Mouse (Mus musculus): ENCODE measurements around the gene Zmiz1. TPM values are rescaled to one million over a fixed set of nuclear protein-coding genes. Genes with fewer than 3 reads are reported as not detected.

Zmiz1 gene
- polyA plus RNA-seq, 1 experiment, result 27.3 TPM

DNA sequence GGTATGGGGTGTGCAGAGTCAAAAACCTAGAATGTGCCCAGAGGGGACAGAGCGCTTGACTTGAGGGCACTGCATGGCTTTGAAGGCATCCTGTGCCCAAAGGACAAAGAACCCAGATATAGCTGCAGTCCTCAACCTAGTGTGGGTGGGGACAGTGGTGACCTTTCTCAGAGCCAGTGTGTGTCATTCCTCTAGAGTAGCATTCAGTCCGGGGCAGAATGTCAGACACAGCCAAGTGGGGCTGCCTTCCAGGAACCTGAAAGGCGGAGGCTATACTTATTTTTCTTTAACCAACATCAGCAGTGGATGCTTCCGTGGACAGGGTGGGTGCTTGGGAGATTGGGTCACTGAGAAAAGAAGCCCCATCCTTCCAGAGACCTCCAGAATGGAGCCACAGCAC, 103.5 kb downstream of the Zmiz1 start:
- Histone ChIP-seq H3ac (ENCODE audit: control insufficient read depth, insufficient read length, low read depth) (no peak overlapping the region), H3K79me3 (ENCODE audit: low read depth) (peaks cover 11% of the 10 kb centered on the region), H3K4me3 (ENCODE audit: insufficient read depth, poor library complexity, severe bottlenecking) (no peak overlapping the region), H3K36me3 (ENCODE audit: control insufficient read depth, insufficient read depth) (peaks cover 37% of the 10 kb centered on the region), H3K79me2 (ENCODE audit: control insufficient read depth, insufficient read depth) (peaks cover 43% of the 10 kb centered on the region), H3K27me3 (ENCODE audit: control insufficient read depth, insufficient read depth, insufficient read length) (no peaks in the 10 kb centered on the region)
- TF ChIP-seq CEBPB (IDR thresholded peaks at IDR 0.05; ENCODE audit: low read depth) (no peak), MAX (IDR thresholded peaks at IDR 0.05) (no peak), MYOD1 (IDR thresholded peaks at IDR 0.05; ENCODE audit: control insufficient read depth, insufficient read length, low read depth) (no peak), MYOG (IDR thresholded peaks at IDR 0.05; ENCODE audit: control insufficient read depth, extremely low read depth, insufficient read length) (no peak), FOSL1 (IDR thresholded peaks at IDR 0.05; ENCODE audit: insufficient read depth, low read length, poor library complexity, severe bottlenecking) (no peak), USF1 (IDR thresholded peaks at IDR 0.05; ENCODE audit: low read depth) (no peak), CTCF (IDR thresholded peaks at IDR 0.05; ENCODE audit: control insufficient read depth, insufficient read depth, insufficient read length) (no peak)

DNA sequence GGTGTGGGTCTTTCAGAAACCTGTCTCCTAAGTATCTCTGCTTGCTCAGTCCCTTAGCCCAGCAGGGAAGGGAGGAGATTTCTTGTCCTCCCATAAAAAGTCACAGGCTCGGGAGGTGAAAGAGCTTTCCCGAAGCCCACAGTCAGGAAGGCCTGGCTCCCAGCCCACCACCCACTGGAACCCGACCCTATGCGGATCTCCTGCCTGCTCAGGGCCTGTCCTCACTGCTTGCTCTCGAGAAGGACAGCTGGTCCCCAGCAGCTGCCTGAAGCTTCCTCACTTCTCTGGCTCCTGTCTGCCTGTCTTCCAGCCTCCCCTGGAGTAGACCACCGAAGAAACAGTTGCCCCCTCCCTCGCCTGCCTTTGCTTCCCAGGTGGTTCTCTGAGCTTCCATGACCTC, 103.9 kb downstream of the Zmiz1 start:
- Histone ChIP-seq H3K4me3 (ENCODE audit: insufficient read depth, poor library complexity, severe bottlenecking) (no peak overlapping the region), H3K36me3 (ENCODE audit: control insufficient read depth, insufficient read depth) (peaks cover 41% of the 10 kb centered on the region), H3K79me3 (ENCODE audit: low read depth) (peaks cover 13% of the 10 kb centered on the region), H3K79me2 (ENCODE audit: control insufficient read depth, insufficient read depth) (peaks cover 48% of the 10 kb centered on the region), H3ac (ENCODE audit: control insufficient read depth, insufficient read length, low read depth) (no peak overlapping the region), H3K27me3 (ENCODE audit: control insufficient read depth, insufficient read depth, insufficient read length) (no peaks in the 10 kb centered on the region)
- no peak for TF ChIP-seq MYOD1 (IDR thresholded peaks at IDR 0.05; ENCODE audit: control insufficient read depth, insufficient read length, low read depth)
- no peak for TF ChIP-seq MAX (IDR thresholded peaks at IDR 0.05)
- TF ChIP-seq FOSL1 (IDR thresholded peaks at IDR 0.05; ENCODE audit: insufficient read depth, low read length, poor library complexity, severe bottlenecking), result no peak
- TF ChIP-seq CEBPB (IDR thresholded peaks at IDR 0.05; ENCODE audit: low read depth), result no peak
- no peak for TF ChIP-seq CTCF (IDR thresholded peaks at IDR 0.05; ENCODE audit: control insufficient read depth, insufficient read depth, insufficient read length)
- TF ChIP-seq USF1 (IDR thresholded peaks at IDR 0.05; ENCODE audit: low read depth), result no peak
- no peak for TF ChIP-seq MYOG (IDR thresholded peaks at IDR 0.05; ENCODE audit: control insufficient read depth, extremely low read depth, insufficient read length)

DNA sequence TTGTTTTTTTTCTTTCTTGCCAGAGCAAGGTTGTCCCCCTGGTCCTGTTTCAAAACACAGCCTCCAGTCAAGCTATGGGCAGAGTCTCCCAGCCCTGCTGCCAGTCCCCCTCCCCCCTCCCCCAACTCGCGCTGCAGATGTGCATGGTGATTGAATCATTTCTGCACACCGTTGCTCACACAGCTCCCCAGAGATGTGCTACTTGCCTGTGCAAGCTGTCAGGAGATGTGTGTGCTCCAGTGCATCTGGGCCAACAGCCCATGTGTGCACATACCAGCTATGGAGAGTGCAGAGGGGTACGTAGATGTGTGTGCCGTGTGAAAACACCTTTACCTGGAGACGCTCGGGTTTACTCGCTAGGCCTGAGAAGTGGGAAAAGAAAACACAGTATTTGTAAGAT, 105.6 kb downstream of the Zmiz1 start:
- H3K79me2 ChIP-seq (ENCODE audit: control insufficient read depth, insufficient read depth), result peaks cover 50% of the 10 kb centered on the region
- H3K27me3 ChIP-seq (ENCODE audit: control insufficient read depth, insufficient read depth, insufficient read length), result no peaks in the 10 kb centered on the region
- H3ac ChIP-seq (ENCODE audit: control insufficient read depth, insufficient read length, low read depth), result no peak overlapping the region
- peaks cover 16% of the 10 kb centered on the region for H3K79me3 ChIP-seq (ENCODE audit: low read depth)
- peaks cover 33% of the 10 kb centered on the region for H3K36me3 ChIP-seq (ENCODE audit: control insufficient read depth, insufficient read depth)
- no peak for TF ChIP-seq FOSL1 (IDR thresholded peaks at IDR 0.05; ENCODE audit: insufficient read depth, low read length, poor library complexity, severe bottlenecking)
- no peak for TF ChIP-seq USF1 (IDR thresholded peaks at IDR 0.05; ENCODE audit: low read depth)
- no peak for TF ChIP-seq MYOG (IDR thresholded peaks at IDR 0.05; ENCODE audit: control insufficient read depth, extremely low read depth, insufficient read length)
- TF ChIP-seq CTCF (IDR thresholded peaks at IDR 0.05; ENCODE audit: control insufficient read depth, insufficient read depth, insufficient read length), result no peak
- TF ChIP-seq MAX (IDR thresholded peaks at IDR 0.05), result no peak
- TF ChIP-seq MYOD1 (IDR thresholded peaks at IDR 0.05; ENCODE audit: control insufficient read depth, insufficient read length, low read depth), result no peak
- no peak for TF ChIP-seq CEBPB (IDR thresholded peaks at IDR 0.05; ENCODE audit: low read depth)
- no peak overlapping the region for H3K4me3 ChIP-seq (ENCODE audit: insufficient read depth, poor library complexity, severe bottlenecking)

GRCm38 (mm10) chr14:25565344-25566088, 106.5 kb downstream of the Zmiz1 start:
- H3ac ChIP-seq (ENCODE audit: control insufficient read depth, insufficient read length, low read depth), result no peak overlapping the region
- peaks cover 16% of the 10 kb centered on the region for H3K79me3 ChIP-seq (ENCODE audit: low read depth)
- H3K79me2 ChIP-seq (ENCODE audit: control insufficient read depth, insufficient read depth), result peaks cover 55% of the 10 kb centered on the region
- H3K36me3 ChIP-seq (ENCODE audit: control insufficient read depth, insufficient read depth), result peaks cover 25% of the 10 kb centered on the region
- no peak overlapping the region for H3K4me3 ChIP-seq (ENCODE audit: insufficient read depth, poor library complexity, severe bottlenecking)
- H3K27me3 ChIP-seq (ENCODE audit: control insufficient read depth, insufficient read depth, insufficient read length), result no peaks in the 10 kb centered on the region
- TF ChIP-seq MYOG (IDR thresholded peaks at IDR 0.05; ENCODE audit: control insufficient read depth, extremely low read depth, insufficient read length) (no peak), MAX (IDR thresholded peaks at IDR 0.05) (no peak), FOSL1 (IDR thresholded peaks at IDR 0.05; ENCODE audit: insufficient read depth, low read length, poor library complexity, severe bottlenecking) (no peak), MYOD1 (IDR thresholded peaks at IDR 0.05; ENCODE audit: control insufficient read depth, insufficient read length, low read depth) (no peak), USF1 (IDR thresholded peaks at IDR 0.05; ENCODE audit: low read depth) (no peak), CTCF (IDR thresholded peaks at IDR 0.05; ENCODE audit: control insufficient read depth, insufficient read depth, insufficient read length) (peak; percentile 95), CEBPB (IDR thresholded peaks at IDR 0.05; ENCODE audit: low read depth) (no peak)

- Histone ChIP-seq H3K79me3 (ENCODE audit: low read depth) (peaks cover 15% of the 10 kb centered on the region), H3K36me3 (ENCODE audit: control insufficient read depth, insufficient read depth) (peaks cover 29% of the 10 kb centered on the region), H3K79me2 (ENCODE audit: control insufficient read depth, insufficient read depth) (peaks cover 59% of the 10 kb centered on the region), H3ac (ENCODE audit: control insufficient read depth, insufficient read length, low read depth) (no peak overlapping the region), H3K27me3 (ENCODE audit: control insufficient read depth, insufficient read depth, insufficient read length) (no peaks in the 10 kb centered on the region), H3K4me3 (ENCODE audit: insufficient read depth, poor library complexity, severe bottlenecking) (no peak overlapping the region)
- TF ChIP-seq MYOG (IDR thresholded peaks at IDR 0.05; ENCODE audit: control insufficient read depth, extremely low read depth, insufficient read length) (no peak), CTCF (IDR thresholded peaks at IDR 0.05; ENCODE audit: control insufficient read depth, insufficient read depth, insufficient read length) (peak; percentile 38), FOSL1 (IDR thresholded peaks at IDR 0.05; ENCODE audit: insufficient read depth, low read length, poor library complexity, severe bottlenecking) (no peak)
These were observed 108.3 kb downstream of the Zmiz1 start for GRCm38 (mm10) chr14:25567245-25567644.

Measured in C2C12 (cell line).